Mouse (Mus musculus) kidney, postnatal 10 days (tissue): Measurements from ENCODE around the gene Cdh12.
"Not testable (repeated sequence)": the region's sequence is repeated elsewhere in the genome, so short reads cannot be mapped to it uniquely, and the experiment has no call there.

Source experiments
- DNase-seq: peaks from one replicate; pipeline ENCODE4 v3.0.0; 2021; ENCODE audit warnings: mixed read lengths

Cdh12 gene

GRCm38 (mm10) chr15:21109889-21110500 lies 660.9 kb downstream of the Cdh12 start:
- no peak for DNase-seq

DNA sequence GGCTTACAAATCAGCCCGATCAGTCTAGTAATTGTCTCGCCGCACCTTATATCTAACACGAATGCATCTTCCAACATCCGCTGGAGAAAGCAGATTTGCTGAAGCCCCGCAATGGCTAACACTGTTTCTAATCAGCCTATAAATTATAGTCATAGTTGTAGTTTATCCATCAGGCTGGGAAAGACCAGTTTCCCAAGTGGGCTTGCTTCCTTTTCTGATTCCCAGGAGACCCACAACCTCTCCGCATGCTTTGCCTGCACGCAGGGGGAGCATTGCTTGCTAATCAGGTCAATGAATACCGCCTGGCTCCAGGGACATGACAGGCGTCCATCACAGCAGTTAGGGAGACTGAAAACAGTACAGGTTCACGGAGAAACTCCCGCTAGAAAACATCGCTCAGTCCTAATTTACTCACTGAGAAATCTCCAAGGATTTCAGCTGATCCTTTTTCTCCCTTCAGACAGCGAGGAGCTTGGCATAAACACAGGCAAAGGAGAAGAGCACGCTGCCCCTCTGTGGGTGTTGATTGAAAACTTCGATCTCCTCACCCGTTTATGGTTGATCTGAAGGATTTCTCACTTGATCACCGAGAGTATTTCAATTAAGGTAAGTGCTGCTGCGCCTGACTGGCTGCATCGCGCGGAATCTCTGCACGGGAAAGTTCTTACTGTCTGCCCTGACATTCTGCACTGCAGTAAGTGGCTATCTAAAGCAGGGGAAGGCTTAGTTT lies 662.0 kb downstream of the Cdh12 start:
- no peak for DNase-seq

DNA sequence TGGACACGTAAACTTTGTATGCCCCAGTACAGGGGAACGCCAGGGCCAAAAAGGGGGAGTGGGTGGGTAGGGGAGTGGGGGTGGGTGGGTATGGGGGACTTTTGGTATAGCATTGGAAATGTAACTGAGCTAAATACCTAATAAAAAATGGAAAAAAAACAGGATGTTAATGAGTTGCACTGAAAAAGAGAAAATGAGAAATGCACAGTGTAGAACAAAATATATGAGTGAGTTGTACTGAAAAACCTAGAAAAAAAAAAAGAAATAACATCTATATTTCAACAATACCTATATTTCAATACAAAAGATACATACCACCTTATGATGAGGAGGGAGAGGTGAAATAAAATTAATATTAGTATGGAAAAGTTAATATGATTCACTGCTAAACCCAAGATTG lies 665.7 kb downstream of the Cdh12 start:
- DNase-seq = not testable (repeated sequence)

- DNase-seq = no peak
These were observed 681.6 kb downstream of the Cdh12 start for GRCm38 (mm10) chr15:21130660-21131059.

DNA sequence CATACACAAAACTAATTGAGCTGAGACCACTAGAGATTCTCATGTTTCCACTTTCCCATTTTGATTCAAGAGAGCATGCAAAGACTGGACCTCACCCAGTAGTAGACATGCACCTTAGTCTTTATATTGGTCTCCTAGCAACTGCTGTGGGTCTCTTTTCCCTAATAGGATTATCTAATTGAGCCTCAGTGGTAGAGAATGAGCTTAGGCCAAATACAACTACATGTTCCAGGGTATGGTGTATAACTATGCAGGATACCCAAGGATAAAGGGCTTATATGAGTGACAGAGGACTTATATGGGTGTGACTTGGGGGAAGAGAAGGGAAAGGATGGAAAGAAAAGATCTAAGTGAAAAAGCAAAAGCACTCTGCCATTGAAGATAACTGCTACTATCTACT lies 683.9 kb downstream of the Cdh12 start:
- DNase-seq = no peak

DNA sequence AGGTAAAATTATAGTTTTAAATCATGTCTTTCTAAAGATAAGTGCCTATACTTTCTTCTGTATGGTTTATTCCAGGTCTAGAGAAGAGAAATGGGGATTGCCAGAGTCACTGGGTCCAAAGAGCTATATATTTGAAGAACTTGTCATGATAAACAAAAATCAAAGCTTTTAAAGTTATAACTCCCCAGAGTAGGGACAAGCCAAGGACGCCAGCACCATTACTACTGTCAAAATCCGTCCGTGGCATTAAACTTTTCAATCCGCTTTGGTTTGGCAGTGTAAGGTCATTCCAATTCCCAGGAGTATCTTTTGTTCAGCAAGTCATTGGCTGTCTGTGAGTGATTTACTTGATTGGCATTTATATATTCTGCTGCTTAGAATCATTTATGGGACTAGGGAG lies 697.8 kb downstream of the Cdh12 start:
- DNase-seq = no peak

GRCm38 (mm10) chr15:21153602-21154001 lies 704.5 kb downstream of the Cdh12 start:
- no peak for DNase-seq

DNA sequence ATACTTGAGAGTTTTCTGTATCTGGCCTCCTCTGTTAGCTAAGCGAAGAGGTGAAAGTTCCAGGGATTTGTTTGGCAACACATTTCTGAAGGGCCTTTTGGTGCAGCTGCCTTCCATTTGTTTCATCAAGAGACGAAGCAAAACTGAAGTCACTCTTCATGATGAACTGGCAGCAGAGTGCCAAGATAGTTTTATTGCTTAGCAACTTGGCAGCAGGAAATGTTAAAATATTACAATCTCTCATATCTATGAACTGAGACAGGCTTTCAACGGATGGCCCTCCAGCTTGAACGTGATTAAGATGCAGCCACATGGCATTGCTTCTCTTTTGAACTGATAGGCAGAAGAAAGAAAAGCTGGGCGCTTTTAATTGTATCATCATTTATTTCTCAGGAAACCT lies 730.7 kb downstream of the Cdh12 start:
- no peak for DNase-seq

DNA sequence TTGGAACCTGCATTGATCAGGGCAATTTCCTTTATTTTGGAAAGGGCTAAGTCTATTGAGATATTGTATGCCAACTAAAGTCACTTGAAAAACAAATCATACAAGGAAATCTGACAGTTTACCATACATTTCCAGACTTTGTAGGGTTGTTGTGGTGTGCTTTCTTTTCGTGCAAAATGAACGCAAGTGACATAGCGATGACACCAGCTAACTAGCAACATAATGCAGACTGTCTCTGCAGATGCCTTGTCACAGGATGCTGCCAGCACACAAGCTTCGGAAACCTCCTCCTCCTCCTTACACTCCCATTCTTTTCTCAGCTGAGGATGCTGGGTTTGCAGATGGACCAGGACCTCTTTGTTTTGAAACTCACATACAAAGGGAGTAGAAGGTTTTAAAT lies 731.1 kb downstream of the Cdh12 start:
- no peak for DNase-seq

GRCm38 (mm10) chr15:21185799-21186198 lies 736.7 kb downstream of the Cdh12 start:
- DNase-seq = no peak

- DNase-seq = not testable (repeated sequence)
These were observed 761.0 kb downstream of the Cdh12 start for GRCm38 (mm10) chr15:21210089-21210488.

DNA sequence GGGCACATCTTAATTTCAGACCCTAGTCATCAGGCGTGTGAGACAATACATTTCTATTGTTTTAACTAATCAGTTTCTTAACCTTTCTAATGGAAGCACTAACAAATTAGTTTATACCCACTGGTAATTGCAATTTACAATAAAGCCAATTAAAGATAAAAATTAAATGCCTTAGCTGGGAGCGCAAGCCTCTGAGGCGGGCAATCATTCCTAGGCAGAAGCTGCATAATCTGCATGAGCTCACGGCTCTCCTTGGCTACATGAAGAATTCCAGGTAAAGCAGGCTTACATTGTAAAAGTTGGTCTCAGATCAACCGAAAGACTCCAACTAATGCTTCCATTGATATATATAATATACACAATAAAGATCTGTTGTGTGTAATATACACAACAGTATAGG lies 773.9 kb downstream of the Cdh12 start:
- DNase-seq = no peak

- no peak for DNase-seq
These were observed 812.3 kb downstream of the Cdh12 start for GRCm38 (mm10) chr15:21261318-21261717.

- no peak for DNase-seq
These were observed 820.8 kb downstream of the Cdh12 start for GRCm38 (mm10) chr15:21269856-21270255.

- DNase-seq = no peak
These were observed 848.0 kb downstream of the Cdh12 start for GRCm38 (mm10) chr15:21297051-21297450.

GRCm38 (mm10) chr15:21315457-21315856 lies 866.4 kb downstream of the Cdh12 start:
- no peak for DNase-seq

GRCm38 (mm10) chr15:21343853-21344252 lies 894.8 kb downstream of the Cdh12 start:
- no peak for DNase-seq

DNA sequence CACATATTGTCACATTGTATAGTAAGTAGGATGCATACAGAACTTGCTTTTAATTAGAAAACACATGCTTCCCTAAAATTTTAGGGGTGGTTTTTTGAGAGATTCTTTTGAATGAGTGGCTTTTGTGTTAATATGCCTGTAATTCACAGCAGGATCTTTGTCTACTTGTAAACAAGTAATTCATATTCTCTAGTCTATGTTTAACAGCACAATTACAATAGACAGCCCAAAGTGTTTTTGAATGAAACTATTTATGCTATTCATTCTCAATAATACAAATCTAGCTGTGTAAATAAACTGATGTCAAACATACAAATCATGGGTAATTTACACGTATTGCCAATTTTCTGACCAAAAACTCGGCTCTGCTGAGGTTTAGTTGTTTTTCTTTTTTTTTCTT lies 895.3 kb downstream of the Cdh12 start:
- no peak for DNase-seq

GRCm38 (mm10) chr15:21344749-21345148 lies 895.7 kb downstream of the Cdh12 start:
- no peak for DNase-seq

GRCm38 (mm10) chr15:21355356-21356101 lies 906.5 kb downstream of the Cdh12 start:
- no peak for DNase-seq

DNA sequence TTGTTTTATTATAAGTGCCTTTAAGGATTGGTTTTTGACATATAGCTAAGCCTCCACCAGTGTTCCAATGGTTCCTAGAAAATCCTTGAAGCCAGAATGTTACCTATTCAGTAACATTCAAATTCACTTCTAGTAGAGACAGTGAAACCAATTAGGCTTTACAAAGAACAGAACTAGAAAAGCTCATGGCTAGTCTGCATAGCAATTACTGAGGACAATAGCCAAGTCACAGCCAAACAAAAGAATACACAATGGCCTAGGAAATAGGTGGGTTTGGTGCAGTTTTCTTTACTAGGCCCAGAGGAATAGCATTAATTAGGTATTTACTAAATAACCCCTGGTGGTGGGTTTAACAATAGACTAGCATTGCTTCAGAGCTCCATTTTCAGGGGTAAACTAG lies 917.3 kb downstream of the Cdh12 start:
- no peak for DNase-seq

GRCm38 (mm10) chr15:21375460-21375859 lies 926.4 kb downstream of the Cdh12 start:
- no peak for DNase-seq

DNA sequence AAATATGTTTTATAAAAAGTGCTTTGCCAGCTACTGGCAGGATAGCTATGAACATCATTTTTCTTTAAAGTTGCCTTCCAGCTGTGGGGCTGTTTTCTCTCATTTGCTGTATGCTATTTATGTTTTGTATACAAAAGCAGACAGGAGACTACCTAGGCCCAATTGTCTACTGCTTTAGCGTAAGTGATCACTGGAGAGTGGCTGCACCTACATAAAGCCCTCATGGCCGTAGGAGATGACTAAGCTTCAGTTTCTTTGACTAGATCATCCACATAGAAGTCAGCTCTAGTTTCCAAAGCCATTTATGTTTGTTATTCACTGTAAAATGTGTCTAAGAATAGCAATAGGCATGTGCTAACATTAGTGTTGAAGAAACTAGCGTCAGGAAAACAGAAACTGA lies 926.8 kb downstream of the Cdh12 start:
- DNase-seq = no peak

DNA sequence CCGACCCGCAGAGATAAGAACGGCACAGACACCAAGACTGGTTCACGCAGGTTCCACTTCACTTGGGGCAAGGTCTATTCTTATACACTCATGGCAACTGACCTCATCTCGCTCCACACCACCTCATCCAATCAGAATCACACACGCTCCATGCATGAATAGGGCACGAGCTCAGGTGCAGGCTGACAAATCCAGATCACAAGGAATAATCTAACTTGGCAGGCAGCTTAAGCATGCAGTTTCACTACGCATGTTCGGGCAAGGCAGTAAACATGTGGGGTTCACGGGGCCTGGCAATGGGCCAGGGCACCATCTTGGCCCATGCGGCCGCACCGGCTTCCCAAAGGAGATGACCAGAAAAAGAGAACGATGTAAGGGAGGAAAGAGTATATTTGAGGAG lies 942.4 kb downstream of the Cdh12 start:
- not testable (repeated sequence) for DNase-seq
